Mouse (Mus musculus) stomach, postnatal 0 days (tissue): ENCODE measurements around the gene Cend1.
A peak's percentile ranks its signal among the peaks of the same experiment; 100 is the strongest.

Experiments
- CTCF ChIP-seq: IDR thresholded peaks from 2 replicates; pipeline ENCODE4 v1.5.1; 2016; ENCODE audit warnings: antibody characterized with exemption, low read depth, mild to moderate bottlenecking, moderate library complexity
- EP300 ChIP-seq: optimal IDR thresholded peaks from 2 replicates; pipeline ENCODE3; 2016; ENCODE audit warnings: antibody characterized with exemption

GRCm38 (mm10) chr7:141454967-141455551 lies 25.8 kb upstream of the Cend1 start, which contains the start of gene Pnpla2:
- TF ChIP-seq CTCF (peak; percentile 52; the same call in 1 of the 2 replicates), EP300 (no peak)
